Mouse (Mus musculus): Measurements from ENCODE around the gene Gtf2i.

DNA sequence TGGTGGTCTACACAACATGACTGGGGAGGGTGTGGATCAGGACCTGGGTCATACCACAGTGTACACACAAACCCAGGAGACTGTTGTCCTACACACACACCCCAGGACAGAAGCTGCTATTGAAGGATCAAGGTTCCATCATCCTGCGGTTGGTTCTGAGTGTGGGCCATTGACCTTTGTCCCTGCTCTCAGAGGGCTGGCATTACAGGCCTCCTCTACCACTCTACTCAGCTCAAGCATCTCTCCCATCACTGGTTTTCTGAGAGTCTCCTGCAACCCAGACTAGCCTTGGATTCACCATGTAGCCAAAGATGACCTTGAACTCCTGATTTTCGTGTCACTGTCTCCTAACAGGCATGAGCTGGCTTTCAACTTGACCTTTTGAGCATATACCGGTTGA, 78.3 kb downstream of the Gtf2i start:
- TF ChIP-seq CTCF (IDR thresholded peaks at IDR 0.05; ENCODE audit: low read depth): no peak
- TF ChIP-seq EP300 (IDR thresholded peaks at IDR 0.05; ENCODE audit: low read depth): no peak
